Mouse (Mus musculus) liver, postnatal 0 days (tissue): ENCODE results near the gene Atp5l. TPM values are rescaled to one million over a fixed set of nuclear protein-coding genes. Genes with fewer than 3 reads are reported as not detected.

ENCODE experiments used
- ATAC-seq: fragments of 200-750 bp; cut with Nextera tagmentation; 2 replicates; pipeline ENCODE4 v1.8.0; 2017; ENCODE audit warnings: mild to moderate bottlenecking, moderate library complexity
- DNase-seq: peaks from one replicate; pipeline ENCODE4 v3.0.0-alpha.2; 2016
- H3K27ac ChIP-seq: fragments of 300-500 bp; sonication (generic); 2 replicates; pipeline ENCODE4 v1.5.1; 2014; ENCODE audit warnings: antibody characterized with exemption, moderate library complexity, mild to moderate bottlenecking, low read depth
- H3K27me3 ChIP-seq: fragments of 300-500 bp; sonication (generic); 2 replicates; pipeline ENCODE4 v1.6.1; 2014; ENCODE audit warnings: low read length, control low read depth, mixed read lengths; ENCODE audit not compliant: insufficient read depth
- H3K36me3 ChIP-seq: fragments of 300-500 bp; sonication (generic); replicated peaks from 2 replicates; pipeline ENCODE4 v1.6.1; 2014; ENCODE audit warnings: mild to moderate bottlenecking, control low read depth, low read length, moderate library complexity, mixed read lengths; ENCODE audit not compliant: insufficient read depth
- H3K4me1 ChIP-seq: fragments of 300-500 bp; sonication (generic); 2 replicates; pipeline ENCODE4 v1.6.1; 2014; ENCODE audit warnings: antibody characterized with exemption, mild to moderate bottlenecking, control low read depth; ENCODE audit not compliant: insufficient read depth
- H3K4me2 ChIP-seq: fragments of 300-500 bp; sonication (generic); 2 replicates; pipeline ENCODE4 v1.6.1; 2014; ENCODE audit warnings: low read depth, mild to moderate bottlenecking, low read length, moderate library complexity, mixed read lengths
- H3K4me3 ChIP-seq: fragments of 300-500 bp; sonication (generic); 2 replicates; pipeline ENCODE4 v1.5.1; 2014; ENCODE audit warnings: low read depth, low read length
- H3K9ac ChIP-seq: fragments of 300-500 bp; sonication (generic); replicated peaks from 2 replicates; pipeline ENCODE4 v1.6.1; 2014; ENCODE audit warnings: mild to moderate bottlenecking, moderate library complexity
- H3K9me3 ChIP-seq: fragments of 300-500 bp; sonication (generic); 2 replicates; pipeline ENCODE4 v1.6.1; 2016; ENCODE audit warnings: mild to moderate bottlenecking, control low read depth, low read length, mixed read lengths
- CTCF ChIP-seq: sonication (generic); IDR thresholded peaks from 2 replicates; pipeline ENCODE4 v1.5.1; 2016; ENCODE audit warnings: antibody characterized with exemption, low read depth
- EP300 ChIP-seq: IDR thresholded peaks from 2 replicates; pipeline ENCODE4 v1.6.1; 2016; ENCODE audit warnings: antibody characterized with exemption, low read depth, mild to moderate bottlenecking
- WGBS: fragments of 180-500 bp; shearing (Covaris S2); extraction: QIAGEN DNeasy Blood & Tissue Kit; methylation state at CpG from one replicate; pipeline ENCODE4 v1.1.7; 2014; ENCODE audit not compliant: insufficient replicate concordance; 5-methylcytosine and 5-hydroxymethylcytosine counted together
- polyA plus RNA-seq: library from polyadenylated mRNA; unstranded; fragments of >200 nt; fragmentation: Nextera tagmentation; extraction: Ambion mirVana; gene quantifications from 2 replicates; pipeline ENCODE4 v1.2.1, GENCODE M21; 2015

Atp5l gene
- polyA plus RNA-seq, 1 experiment from 2014 or later, result 764 TPM

DNA sequence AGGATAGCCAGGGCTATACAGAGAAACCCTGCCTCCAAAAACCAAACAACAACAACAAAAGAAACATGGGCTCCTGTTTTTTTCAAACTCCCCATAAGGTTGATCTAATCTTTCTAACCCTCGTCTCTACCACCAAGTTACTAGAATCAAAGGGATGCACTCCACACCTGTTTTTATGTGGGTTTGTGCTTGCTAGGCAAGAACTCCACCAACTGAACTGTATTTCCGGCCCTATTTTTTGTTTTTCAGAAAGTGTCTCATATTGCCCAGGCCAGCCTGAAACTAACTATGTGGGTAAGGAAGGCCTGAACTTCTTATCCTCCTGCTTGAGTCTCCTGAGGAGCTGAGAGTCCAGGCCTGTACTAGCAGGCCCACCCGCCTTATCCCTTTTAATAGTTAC is 33.9 kb upstream of the Atp5l start:
- 78% methylated on average over 3 of the region's 3 CpGs for WGBS
- Histone ChIP-seq H3K36me3 (peaks cover 65% of the 10 kb centered on the region), H3K4me3 (no peak overlapping the region), H3K27ac (no peak overlapping the region), H3K4me1 (no peaks in the 10 kb centered on the region), H3K9ac (no peak overlapping the region), H3K4me2 (no peak overlapping the region), H3K9me3 (no peaks in the 10 kb centered on the region), H3K27me3 (no peaks in the 10 kb centered on the region)
- ATAC-seq, result no peak
- TF ChIP-seq CTCF (no peak), EP300 (no peak)
- DNase-seq, result no peak

DNA sequence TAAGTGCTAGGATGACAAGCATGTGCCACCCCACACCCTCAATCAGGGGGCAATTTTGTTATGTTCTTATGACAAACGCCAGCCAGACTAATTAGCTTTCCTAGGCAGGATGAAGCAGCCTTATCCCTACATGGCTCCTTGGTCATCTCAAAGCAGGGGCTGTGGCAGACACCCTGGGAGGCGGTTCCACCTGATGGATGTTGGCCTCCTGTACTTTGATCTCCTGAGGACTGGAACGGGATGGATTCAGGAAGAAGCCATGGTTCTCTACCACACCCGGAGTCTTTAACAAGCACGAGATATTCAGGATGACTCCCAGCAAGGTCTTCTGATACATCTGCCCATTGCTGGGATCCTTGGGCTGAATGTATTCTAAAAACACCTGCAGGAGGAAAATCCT is 27.3 kb upstream of the Atp5l start:
- Histone ChIP-seq H3K36me3 (peaks cover 86% of the 10 kb centered on the region), H3K27ac (no peak overlapping the region), H3K4me2 (no peak overlapping the region), H3K9me3 (no peaks in the 10 kb centered on the region), H3K4me3 (no peak overlapping the region), H3K9ac (no peak overlapping the region), H3K27me3 (no peaks in the 10 kb centered on the region), H3K4me1 (no peaks in the 10 kb centered on the region)
- no peak for DNase-seq
- TF ChIP-seq EP300, result no peak
- no peak for TF ChIP-seq CTCF
- no peak for ATAC-seq
- 86% methylated on average over 5 of the region's 5 CpGs for WGBS

DNA sequence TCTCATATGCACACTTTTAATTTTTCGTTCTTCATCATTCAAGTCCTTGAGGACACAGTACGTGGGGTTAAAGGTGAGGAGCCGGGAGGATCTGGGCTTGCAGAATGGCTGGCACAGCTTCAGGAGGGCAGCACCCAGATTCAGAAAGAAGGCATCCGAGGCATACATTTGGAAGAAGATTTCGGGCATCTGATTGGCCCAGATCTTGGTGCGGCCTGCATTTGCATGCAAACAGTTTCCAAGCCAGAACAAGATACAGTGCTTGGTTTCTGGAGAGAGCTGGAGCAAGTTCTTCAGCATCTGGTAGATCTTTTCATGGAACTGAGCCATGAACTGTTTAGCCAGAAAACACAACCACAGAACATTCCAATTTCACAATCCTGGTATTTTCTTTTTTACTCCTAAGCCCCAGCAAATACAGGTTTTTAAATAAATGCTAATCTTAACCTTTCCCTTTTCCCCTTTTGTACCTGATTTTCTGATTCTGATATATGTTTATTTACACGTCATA is 25.7 kb upstream of the Atp5l start:
- Histone ChIP-seq H3K27me3 (no peaks in the 10 kb centered on the region), H3K4me2 (no peak overlapping the region), H3K27ac (no peak overlapping the region), H3K4me3 (no peak overlapping the region), H3K9me3 (no peaks in the 10 kb centered on the region), H3K9ac (no peak overlapping the region), H3K4me1 (no peaks in the 10 kb centered on the region), H3K36me3 (peaks cover 80% of the 10 kb centered on the region)
- no peak for TF ChIP-seq CTCF
- TF ChIP-seq EP300, result no peak
- no peak for ATAC-seq
- DNase-seq, result no peak
- 88% methylated on average over 7 of the region's 7 CpGs for WGBS

DNA sequence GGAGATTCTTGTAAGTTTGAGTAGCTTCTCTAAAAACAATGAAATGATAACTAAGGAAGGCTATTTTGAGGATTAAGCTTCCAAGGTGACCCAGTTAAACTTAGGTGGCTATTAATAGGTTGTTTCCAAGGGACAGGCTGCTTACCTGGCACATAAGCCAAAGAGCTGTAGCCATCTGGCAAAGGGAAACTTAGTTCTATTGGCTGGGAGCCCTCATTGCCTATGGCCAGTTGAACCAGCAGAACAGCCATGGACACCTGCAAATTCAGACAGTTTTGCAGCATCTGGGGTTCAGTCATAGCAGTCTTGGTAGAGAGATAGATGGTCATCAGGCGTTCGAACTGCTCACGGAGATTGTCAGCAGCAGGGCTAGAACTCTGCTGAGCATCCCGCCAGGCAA is 21.9 kb upstream of the Atp5l start:
- H3K4me1 ChIP-seq, result no peaks in the 10 kb centered on the region
- TF ChIP-seq CTCF (no peak), EP300 (no peak)
- H3K4me3 ChIP-seq, result no peak overlapping the region
- H3K9ac ChIP-seq, result no peak overlapping the region
- ATAC-seq (no peak), DNase-seq (no peak)
- H3K27me3 ChIP-seq, result no peaks in the 10 kb centered on the region
- no peak overlapping the region for H3K4me2 ChIP-seq
- H3K36me3 ChIP-seq, result peaks cover 86% of the 10 kb centered on the region
- H3K27ac ChIP-seq, result no peak overlapping the region
- 87% methylated on average over 4 of the region's 4 CpGs for WGBS
- H3K9me3 ChIP-seq, result no peaks in the 10 kb centered on the region

DNA sequence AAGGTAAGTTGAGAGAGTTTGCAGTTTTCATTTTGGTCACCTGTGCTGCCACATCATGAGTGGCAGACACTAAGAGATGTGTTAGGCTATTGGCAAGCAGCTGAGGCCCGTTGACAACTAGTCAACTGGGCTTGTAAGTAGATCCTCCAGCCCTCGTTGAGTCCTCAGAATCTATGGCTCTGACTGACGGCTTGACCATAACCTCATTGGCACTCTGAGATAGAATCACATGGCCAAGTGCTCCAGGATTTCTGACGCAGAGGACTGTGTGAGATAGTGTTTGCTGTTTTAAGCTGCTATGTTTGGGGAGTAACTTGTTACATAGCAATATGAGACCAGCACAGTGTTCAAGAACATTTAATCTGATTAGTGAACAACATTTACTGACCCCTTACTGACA is 21.2 kb upstream of the Atp5l start:
- peaks cover 86% of the 10 kb centered on the region for H3K36me3 ChIP-seq
- H3K4me3 ChIP-seq, result no peak overlapping the region
- 81% methylated on average over 4 of the region's 4 CpGs for WGBS
- H3K27me3 ChIP-seq, result no peaks in the 10 kb centered on the region
- DNase-seq (no peak), ATAC-seq (no peak)
- H3K9ac ChIP-seq, result no peak overlapping the region
- no peak overlapping the region for H3K27ac ChIP-seq
- no peaks in the 10 kb centered on the region for H3K9me3 ChIP-seq
- H3K4me1 ChIP-seq, result no peaks in the 10 kb centered on the region
- TF ChIP-seq EP300, result no peak
- no peak for TF ChIP-seq CTCF
- H3K4me2 ChIP-seq, result no peak overlapping the region

DNA sequence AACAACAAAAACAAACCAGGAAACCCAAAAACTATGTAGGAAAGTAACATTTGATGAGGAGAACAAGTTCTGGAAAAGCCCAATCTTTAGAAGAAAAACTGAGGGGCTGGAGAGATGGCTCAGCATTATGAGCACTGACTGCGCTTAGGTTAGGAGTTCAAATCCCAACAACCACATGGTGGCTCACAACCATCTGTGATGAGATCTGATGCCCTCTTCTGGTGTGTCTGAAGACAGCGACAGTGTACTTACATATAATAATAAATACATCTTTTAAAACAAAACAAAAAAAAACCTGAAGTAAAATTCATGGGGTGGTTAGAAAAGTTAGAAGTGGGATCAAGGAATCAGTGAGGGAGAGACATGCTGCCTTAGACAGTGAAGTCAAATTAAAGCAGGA is 1.0 kb upstream of the Atp5l start:
- peak overlapping the region; percentile 98 for H3K4me3 ChIP-seq

DNA sequence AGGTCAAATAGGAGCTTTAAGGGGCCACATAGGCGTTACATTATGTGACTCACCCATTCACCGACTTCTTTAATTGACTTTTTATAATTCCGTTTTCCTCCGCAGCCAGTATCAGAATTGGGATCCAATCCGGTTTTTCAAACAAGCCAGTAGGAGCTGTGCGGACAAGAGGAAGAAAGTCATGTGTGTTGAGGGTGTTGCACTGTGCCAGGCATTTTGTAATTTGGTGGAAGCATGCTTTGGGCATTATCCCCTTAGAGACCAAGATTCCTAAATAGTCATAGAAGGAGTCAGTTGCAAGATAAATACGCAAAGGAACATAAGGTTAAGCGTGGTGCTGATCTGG is 554 bp upstream of the Atp5l start:
- Histone ChIP-seq H3K4me3 (peak overlapping the region; percentile 98), H3K27ac (peak overlapping the region; percentile 97), H3K36me3 (0 out of 2 replicates have a peak, but pooled peaks cover 2% of the 10 kb centered on the region), H3K9me3 (no peaks in the 10 kb centered on the region), H3K27me3 (no peaks in the 10 kb centered on the region), H3K9ac (peak overlapping the region; percentile 99), H3K4me1 (0 out of 2 replicates have a peak, but pooled peaks cover 13% of the 10 kb centered on the region), H3K4me2 (peak overlapping the region; percentile 80)
- TF ChIP-seq CTCF (no peak), EP300 (no peak)
- peak; percentile 81 for ATAC-seq
- WGBS, result under 1% methylated on average over 8 of the region's 8 CpGs
- no peak for DNase-seq

More for the DNA sequence above, 1.0 kb upstream of the Atp5l start:
- no peak overlapping the region; the same call in 1 of the 2 replicates for H3K9ac ChIP-seq
- no peak for TF ChIP-seq CTCF
- WGBS, result 79% methylated on average over 2 of the region's 2 CpGs
- DNase-seq (no peak), ATAC-seq (no peak)
- peak overlapping the region; percentile 80 for H3K4me2 ChIP-seq
- peak overlapping the region; percentile 97 for H3K27ac ChIP-seq
- no peaks in the 10 kb centered on the region for H3K27me3 ChIP-seq
- 0 out of 2 replicates have a peak, but pooled peaks cover 2% of the 10 kb centered on the region for H3K36me3 ChIP-seq
- 0 out of 2 replicates have a peak, but pooled peaks cover 13% of the 10 kb centered on the region for H3K4me1 ChIP-seq
- no peaks in the 10 kb centered on the region for H3K9me3 ChIP-seq
